Mouse (Mus musculus): ENCODE data around the gene Dmrtc1c1.

- no peak for TF ChIP-seq CTCF (IDR thresholded peaks at IDR 0.05; ENCODE audit: borderline replicate concordance, insufficient read depth, low read length)
- TF ChIP-seq POLR2A (IDR thresholded peaks at IDR 0.05; ENCODE audit: low read depth, low read length), result no peak
These were observed 36.9 kb upstream of the Dmrtc1c1 start for GRCm38 (mm10) chrX:102765878-102766277.
